Mouse (Mus musculus) retina, embryonic 14.5 days (tissue): ENCODE data around the gene Lrrc14b.

Source experiments
- DNase-seq: peaks from one replicate; pipeline ENCODE4 v3.0.0-alpha.2; 2015; ENCODE audit warnings: low spot score

Gene Lrrc14b

DNA sequence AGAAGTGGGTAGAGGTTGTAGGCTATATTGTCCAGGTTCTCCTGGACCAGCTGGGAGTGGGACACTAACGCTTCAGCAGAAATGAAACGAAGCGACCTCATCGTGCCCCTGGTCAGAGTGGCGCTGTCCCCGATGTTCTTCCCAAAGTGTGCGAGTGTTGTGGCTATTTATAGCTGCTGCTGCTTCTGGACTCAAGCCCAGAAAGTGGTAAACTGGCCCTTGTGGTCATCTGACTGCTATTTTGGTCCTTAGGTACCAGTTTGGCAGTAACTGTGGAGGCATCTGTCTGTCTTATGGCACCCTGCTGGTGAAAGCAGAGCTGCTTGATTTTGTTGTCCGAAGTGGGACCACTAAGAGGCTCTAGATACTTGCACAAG lies at the start of gene Lrrc14b:
Gene Lrrc14b (minus strand): TSS at position 147 of the 377 bp plus-strand sequence.
- no peak for DNase-seq

- DNase-seq = peak; percentile 18
These were observed 35.6 kb upstream of the Lrrc14b start, which contains the start of gene Ftl1-ps1 for GRCm38 (mm10) chr13:74399298-74399839. Gene Ftl1-ps1 (plus strand): TSS chr13:74399694.

GRCm38 (mm10) chr13:74391156-74391555 lies 27.4 kb upstream of the Lrrc14b start:
- DNase-seq = peak; percentile 14

- DNase-seq = peak; percentile 68
These were observed 26.7 kb upstream of the Lrrc14b start, which contains the start of gene Zfp72 for GRCm38 (mm10) chr13:74390371-74390990. Gene Zfp72 (minus strand): TSS chr13:74390836.

DNA sequence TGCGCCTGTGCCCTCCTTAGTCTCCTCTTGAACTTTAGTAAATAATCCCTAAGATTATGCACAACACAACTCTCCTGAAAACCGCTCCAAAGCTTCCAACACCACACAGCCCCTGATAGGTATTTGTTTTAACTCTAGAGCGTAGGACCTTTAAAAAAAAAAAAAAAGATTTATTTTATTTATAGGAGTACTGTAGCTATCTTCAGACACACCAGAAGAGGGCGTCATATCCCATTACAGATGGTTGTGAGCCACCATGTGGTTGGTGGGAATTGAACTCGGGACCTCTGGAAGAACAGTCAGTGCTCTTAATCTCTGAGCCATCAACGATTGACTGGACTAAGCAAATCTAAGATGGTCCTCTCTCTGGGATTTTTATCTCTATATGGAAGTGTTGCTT lies 25.9 kb upstream of the Lrrc14b start:
- DNase-seq = no peak

GRCm38 (mm10) chr13:74382289-74382688 lies 18.5 kb upstream of the Lrrc14b start:
- peak; percentile 11 for DNase-seq

GRCm38 (mm10) chr13:74381533-74382276 lies 17.9 kb upstream of the Lrrc14b start:
- DNase-seq = peak; percentile 3

- DNase-seq = no peak
These were observed 488 bp downstream of the Lrrc14b start for GRCm38 (mm10) chr13:74363176-74363858.

DNA sequence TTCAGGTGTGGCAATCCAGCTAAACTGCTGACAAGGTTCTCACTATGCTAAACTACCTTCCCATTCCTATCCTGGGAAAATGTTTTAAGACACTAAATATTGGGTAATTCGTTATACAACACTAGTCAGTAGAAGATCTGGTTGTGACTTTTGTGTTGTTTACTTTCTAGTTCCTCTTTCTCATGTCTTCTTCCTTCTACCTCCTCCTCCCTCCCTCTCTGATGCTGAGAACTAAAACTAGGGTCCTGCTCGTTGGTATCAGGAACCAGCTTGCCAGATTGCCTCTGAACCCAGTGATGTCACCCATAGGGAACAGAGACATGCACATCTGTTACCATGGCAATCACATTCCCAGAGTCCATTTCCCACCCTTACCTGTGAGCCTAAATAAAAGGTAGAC lies 1.6 kb downstream of the Lrrc14b start:
- DNase-seq = no peak

DNA sequence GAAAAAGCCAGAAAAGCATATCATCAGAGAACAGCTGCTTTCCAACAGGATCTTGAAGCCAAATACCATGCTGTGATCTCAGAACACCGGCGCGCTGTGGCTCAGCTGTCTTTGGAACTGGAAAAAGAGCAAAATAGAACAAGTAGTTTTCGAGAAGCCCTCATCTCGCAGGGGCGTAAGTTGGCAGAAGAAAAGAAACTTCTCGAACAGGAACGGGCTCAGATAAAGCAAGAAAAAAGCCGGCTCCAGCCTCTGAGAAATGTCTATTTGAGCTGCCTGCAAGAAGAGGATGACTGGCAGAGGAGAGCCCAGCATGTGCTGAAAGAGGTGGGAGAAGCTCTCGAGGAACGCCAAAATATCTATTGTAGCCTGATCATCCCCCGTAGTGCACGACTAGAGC lies 7.3 kb downstream of the Lrrc14b start:
- no peak for DNase-seq

- DNase-seq = no peak
These were observed 13.3 kb downstream of the Lrrc14b start for GRCm38 (mm10) chr13:74350435-74350906.

DNA sequence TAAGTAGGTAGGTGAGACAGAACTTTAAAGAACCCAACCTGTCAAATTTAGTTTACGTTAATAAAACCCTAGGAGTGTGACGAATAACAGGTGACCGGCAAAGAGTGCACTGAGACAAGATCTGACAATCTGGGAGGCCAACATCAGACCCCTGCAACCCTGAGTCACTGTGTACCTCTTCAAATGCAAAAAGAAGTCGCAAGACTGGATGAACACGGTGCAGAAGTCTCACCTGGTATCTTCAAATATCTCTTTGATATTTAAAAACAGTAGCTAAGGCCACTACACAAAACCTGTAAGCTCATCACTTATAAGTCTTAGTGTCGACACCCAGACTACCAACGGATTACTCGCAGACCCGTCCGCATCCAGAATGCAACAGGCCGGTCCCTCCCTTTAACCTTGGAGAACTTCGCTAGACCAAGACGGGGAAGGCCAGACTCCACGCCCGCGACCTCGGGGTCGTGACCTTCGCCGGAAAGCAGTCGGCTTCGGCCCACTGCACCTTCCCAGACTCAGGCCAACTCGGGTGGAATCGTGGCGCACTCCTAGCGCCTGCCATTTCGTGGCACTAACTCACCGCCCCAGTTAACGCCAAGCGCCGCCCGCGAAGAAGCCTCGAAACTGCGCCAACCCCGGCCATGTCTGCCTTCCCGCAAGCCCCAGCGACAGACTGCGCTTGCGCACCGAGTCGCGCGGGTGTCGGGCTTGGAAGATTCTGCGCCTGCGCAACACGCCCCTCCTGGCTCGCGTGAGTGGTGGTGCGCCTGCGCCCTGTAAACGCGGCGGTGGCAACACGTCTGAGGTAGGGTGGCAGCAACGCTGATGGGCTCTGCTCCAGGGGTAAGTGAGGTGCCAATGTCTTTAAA lies 14.0 kb downstream of the Lrrc14b start, which contains the start of the genes Sdha and Ccdc127:
Gene Sdha (minus strand): TSS at position 715 of the 869 bp plus-strand sequence.
Gene Ccdc127 (plus strand): TSS at position 744 of the 869 bp plus-strand sequence.
- DNase-seq = peak; percentile 99

- peak; percentile 77 for DNase-seq
These were observed 22.8 kb downstream of the Lrrc14b start for GRCm38 (mm10) chr13:74341036-74341435.

DNA sequence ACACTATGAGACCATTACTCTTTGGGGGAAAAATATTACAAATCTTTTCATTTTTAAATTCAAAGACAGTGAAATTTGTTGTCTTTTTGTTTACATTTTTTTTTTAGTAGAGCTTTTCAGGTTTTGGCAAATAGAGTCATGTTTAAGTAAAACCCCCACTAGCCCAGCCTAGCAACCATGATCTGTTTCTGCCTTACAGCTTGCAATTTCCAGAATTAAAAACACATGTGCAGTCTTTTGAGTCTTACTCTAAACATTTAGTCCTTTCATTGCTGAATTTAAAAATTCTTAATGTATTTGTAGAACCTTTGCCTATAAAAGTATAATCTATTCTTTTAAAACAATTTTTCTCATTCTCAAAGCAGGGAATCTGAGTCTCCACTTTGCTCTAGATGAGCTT lies 34.5 kb downstream of the Lrrc14b start:
- DNase-seq = no peak

GRCm38 (mm10) chr13:74317170-74317849 lies 46.5 kb downstream of the Lrrc14b start, which contains the start of gene Pdcd6:
Gene Pdcd6 (minus strand): TSS chr13:74317580.
- peak; percentile 92 for DNase-seq

DNA sequence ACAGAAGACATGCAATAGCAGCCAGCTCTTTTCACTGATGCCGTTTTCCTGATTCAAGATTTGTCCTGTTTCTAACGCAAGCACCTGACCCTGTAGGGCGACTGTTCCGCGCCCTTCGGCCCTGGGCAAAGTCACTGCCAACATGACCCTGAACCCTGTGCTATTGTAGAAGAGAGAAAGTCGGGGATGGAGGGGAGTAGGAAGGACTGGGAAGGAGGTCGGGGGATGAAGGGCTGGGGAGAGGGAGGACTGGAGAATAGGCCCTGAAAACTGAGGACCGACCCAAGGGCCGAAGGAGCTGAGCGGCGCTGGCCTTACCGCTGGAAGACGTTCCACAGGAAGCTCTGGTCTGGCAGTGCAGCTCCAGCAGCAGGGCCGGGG lies 47.0 kb downstream of the Lrrc14b start:
- no peak for DNase-seq

- no peak for DNase-seq
These were observed 47.4 kb downstream of the Lrrc14b start for GRCm38 (mm10) chr13:74316386-74316785.

- no peak for DNase-seq
These were observed 49.2 kb downstream of the Lrrc14b start for GRCm38 (mm10) chr13:74314616-74315015.
